Mouse (Mus musculus) testis, adult 2 months (tissue): ENCODE measurements around the gene Slc2a3. TPM values are rescaled to one million over a fixed set of nuclear protein-coding genes. Genes with fewer than 3 reads are reported as not detected.

Experiments used
- H3K27ac ChIP-seq: fragments of 200-500 bp; 2 replicates; pipeline ENCODE4 v1.5.1; 2012; ENCODE audit warnings: low read depth, low read length; ENCODE audit not compliant: control insufficient read depth, insufficient read depth
- H3K27me3 ChIP-seq: fragments of 200-500 bp; 2 replicates; pipeline ENCODE4 v1.6.1; 2012; ENCODE audit warnings: mild to moderate bottlenecking, low read length, moderate library complexity; ENCODE audit not compliant: control insufficient read depth, insufficient read depth
- H3K36me3 ChIP-seq: fragments of 200-500 bp; 2 replicates; pipeline ENCODE4 v1.6.1; 2012; ENCODE audit warnings: mild to moderate bottlenecking, low read length; ENCODE audit not compliant: control insufficient read depth, insufficient read depth
- H3K4me1 ChIP-seq: fragments of 200-500 bp; 2 replicates; pipeline ENCODE4 v1.6.1; 2012; ENCODE audit warnings: low read length; ENCODE audit not compliant: control insufficient read depth, insufficient read depth
- H3K4me3 ChIP-seq: fragments of 200-500 bp; 2 replicates; pipeline ENCODE4 v1.5.1; 2012; ENCODE audit warnings: low read depth, mild to moderate bottlenecking, low read length, moderate library complexity, mixed read lengths; ENCODE audit not compliant: control insufficient read depth
- CTCF ChIP-seq: fragments of 200-500 bp; IDR thresholded peaks from 2 replicates; pipeline ENCODE4 v1.5.1; 2012; ENCODE audit warnings: low read depth, mild to moderate bottlenecking, inconsistent platforms, low read length, moderate library complexity; ENCODE audit not compliant: control insufficient read depth, insufficient read depth, insufficient replicate concordance
- POLR2A ChIP-seq: fragments of 200-500 bp; IDR thresholded peaks from 2 replicates; pipeline ENCODE4 v1.6.1; 2012; ENCODE audit warnings: low read depth, mild to moderate bottlenecking, inconsistent platforms, low read length, moderate library complexity; ENCODE audit not compliant: control insufficient read depth
- polyA plus RNA-seq: library from polyadenylated mRNA; depleted of rRNA; stranded (reverse); fragments of >200 nt; gene quantifications from 2 replicates; pipeline ENCODE4 v1.2.3, GENCODE M21; 2012

Gene Slc2a3
- polyA plus RNA-seq, 1 experiment = 947 TPM

DNA sequence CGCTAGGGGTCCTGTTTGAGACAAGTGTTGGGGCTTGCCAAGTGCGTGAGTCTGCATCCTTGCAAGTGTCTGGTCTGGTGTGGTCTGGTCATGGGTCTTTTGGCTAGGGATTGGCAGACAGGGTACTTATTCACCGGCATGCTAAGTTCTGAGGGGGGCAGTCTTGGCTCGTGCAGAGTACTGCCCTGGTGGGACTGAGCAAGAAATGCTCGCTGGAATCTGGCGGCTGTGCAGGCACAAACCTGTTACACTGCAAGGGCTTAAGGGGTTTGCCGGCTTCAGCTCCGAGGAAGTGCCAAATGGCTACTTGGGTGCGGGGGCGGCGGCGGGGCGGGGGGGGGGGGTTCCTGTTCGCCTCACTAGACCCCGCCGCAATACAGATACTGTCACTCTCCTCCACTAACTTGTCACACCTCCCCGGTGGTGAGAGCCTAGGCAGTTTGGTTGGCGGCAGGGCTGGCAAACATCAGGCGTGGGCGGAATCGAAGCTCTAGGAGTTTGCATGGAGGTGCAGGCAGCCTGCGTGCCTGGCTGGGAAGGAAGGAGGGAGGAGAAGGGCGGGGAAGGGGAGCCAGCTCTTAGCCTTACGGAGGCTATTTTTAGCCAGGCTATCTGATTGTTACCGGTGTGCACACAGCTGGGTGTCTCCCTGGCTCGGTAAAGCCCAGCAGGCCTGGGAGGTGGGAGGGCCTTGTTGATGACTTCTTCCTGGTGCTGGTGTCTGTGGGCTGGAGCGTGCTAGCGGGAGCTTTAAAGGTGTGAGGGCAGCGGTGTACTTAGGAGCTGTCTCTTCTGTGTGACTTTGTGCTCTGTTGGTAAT is 24.7 kb upstream of the Slc2a3 start:
- H3K36me3 ChIP-seq = no peaks in the 10 kb centered on the region
- H3K4me1 ChIP-seq = peaks cover 6% of the 10 kb centered on the region
- H3K4me3 ChIP-seq = peak overlapping the region; percentile 59
- TF ChIP-seq POLR2A = no peak
- TF ChIP-seq CTCF = no peak
- no peaks in the 10 kb centered on the region for H3K27me3 ChIP-seq
- peak overlapping the region; percentile 27 for H3K27ac ChIP-seq

DNA sequence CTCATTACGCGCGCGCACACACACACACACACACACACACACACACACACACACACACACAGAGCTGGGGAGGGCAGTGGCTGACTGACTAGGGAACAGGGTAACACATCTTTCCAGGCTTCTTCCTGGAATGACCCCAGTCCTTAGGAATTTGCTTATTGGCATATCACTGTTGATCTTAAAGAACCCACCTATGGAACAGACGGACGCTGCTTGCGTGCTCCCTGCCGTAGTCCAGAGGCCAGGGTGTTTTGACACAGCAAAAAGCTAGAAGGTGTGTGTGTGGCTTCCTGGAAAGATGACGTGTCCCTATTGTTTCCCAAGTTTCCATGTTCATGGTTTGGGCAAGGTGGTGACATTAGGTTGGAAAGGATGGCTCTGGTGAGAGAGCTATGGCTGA is 23.7 kb upstream of the Slc2a3 start:
- Histone ChIP-seq H3K27ac (no peak overlapping the region), H3K4me1 (peaks cover 12% of the 10 kb centered on the region), H3K36me3 (no peaks in the 10 kb centered on the region), H3K4me3 (no peak overlapping the region), H3K27me3 (no peaks in the 10 kb centered on the region)
- TF ChIP-seq CTCF = no peak
- no peak for TF ChIP-seq POLR2A

DNA sequence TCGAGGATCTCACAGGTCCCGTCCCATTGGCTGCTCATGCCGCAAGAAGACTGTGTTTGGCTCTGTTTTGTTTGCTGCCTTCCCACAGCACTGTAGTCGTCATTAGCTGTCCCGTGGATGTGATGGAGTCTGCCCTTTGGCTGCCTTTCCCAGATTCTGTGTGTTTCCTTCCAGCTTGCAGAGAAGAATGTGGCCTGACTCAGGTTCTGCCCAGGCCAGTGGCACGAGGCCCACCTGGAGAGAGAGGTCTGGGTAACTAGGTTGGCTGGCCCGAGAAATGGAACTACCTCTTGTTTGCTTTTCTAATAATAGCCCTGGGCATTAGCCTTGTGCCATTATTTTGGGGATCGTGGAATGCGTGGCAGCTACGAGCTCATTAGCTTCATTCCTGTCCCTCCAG is 22.6 kb upstream of the Slc2a3 start:
- no peaks in the 10 kb centered on the region; the same call in 1 of the 2 replicates for H3K27me3 ChIP-seq
- no peak for TF ChIP-seq CTCF
- TF ChIP-seq POLR2A = no peak
- H3K4me1 ChIP-seq = peaks cover 12% of the 10 kb centered on the region
- no peak overlapping the region for H3K4me3 ChIP-seq
- H3K36me3 ChIP-seq = no peaks in the 10 kb centered on the region
- no peak overlapping the region for H3K27ac ChIP-seq

DNA sequence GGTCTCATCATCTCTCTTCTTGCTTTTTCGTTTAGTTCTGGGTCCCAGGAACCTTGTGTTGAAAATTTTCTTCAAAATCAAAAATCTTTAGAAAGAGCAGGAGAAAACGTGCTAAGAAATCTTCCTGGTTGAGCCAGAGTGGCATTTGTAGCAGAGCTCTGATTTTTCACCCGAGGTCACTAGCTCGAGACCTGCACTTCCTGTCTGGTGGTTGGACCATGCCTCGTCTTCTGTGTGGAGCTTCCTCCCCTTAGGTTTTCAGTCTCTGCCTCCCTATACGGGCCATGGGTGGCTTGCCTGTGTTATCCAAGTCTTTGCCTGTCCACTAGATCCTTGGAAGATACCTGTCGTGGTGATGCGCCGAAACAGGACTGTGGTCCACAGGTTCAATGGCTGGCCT is 20.4 kb upstream of the Slc2a3 start:
- Histone ChIP-seq H3K4me3 (no peak overlapping the region), H3K36me3 (no peaks in the 10 kb centered on the region), H3K27me3 (no peaks in the 10 kb centered on the region; the same call in 1 of the 2 replicates), H3K27ac (no peak overlapping the region), H3K4me1 (peaks cover 12% of the 10 kb centered on the region)
- TF ChIP-seq POLR2A = no peak
- TF ChIP-seq CTCF = no peak

DNA sequence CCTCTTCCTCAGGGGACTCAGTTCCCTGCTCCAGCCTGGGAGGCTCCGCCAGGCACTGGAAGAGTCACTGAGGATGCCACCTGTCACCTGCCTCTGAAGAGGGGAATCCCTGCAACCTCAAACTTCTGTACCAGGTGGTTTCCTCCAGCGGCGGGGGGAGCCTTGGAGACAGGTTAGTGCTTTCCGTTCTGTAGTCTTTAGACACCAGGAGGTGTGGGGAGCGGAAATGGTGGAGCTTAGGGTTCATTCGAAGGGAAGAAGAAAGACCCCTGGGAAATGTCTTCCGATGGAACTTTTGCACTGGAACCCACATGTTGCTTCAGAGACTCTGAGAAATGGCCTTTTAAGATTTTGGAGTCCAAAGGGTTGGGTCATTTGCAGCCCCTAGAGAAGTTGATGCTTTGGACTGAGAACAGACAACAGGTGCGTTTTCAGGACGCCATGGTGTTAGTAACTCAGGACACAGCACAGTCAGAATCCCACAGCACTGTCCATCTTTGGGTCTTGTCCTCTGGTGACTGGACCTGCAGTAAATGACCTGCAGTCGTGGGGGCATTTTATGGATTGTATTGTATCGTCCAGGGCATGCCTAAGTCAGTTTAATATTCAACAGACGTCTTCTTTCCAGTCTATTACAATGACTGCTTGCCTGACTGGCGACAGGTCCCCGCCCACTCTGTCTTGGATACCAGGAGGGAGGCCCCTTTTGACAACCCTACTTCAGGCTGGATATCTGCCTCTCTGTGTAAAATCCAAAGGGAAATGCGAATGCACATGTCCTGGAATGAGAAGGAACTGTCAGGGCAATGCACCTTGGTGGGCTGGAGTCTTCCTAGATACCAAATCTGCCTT is 19.6 kb upstream of the Slc2a3 start:
- no peak overlapping the region for H3K27ac ChIP-seq
- TF ChIP-seq CTCF = no peak
- peaks cover 8% of the 10 kb centered on the region for H3K4me1 ChIP-seq
- no peaks in the 10 kb centered on the region for H3K36me3 ChIP-seq
- no peaks in the 10 kb centered on the region; the same call in 1 of the 2 replicates for H3K27me3 ChIP-seq
- H3K4me3 ChIP-seq = peak overlapping the region; percentile 80

DNA sequence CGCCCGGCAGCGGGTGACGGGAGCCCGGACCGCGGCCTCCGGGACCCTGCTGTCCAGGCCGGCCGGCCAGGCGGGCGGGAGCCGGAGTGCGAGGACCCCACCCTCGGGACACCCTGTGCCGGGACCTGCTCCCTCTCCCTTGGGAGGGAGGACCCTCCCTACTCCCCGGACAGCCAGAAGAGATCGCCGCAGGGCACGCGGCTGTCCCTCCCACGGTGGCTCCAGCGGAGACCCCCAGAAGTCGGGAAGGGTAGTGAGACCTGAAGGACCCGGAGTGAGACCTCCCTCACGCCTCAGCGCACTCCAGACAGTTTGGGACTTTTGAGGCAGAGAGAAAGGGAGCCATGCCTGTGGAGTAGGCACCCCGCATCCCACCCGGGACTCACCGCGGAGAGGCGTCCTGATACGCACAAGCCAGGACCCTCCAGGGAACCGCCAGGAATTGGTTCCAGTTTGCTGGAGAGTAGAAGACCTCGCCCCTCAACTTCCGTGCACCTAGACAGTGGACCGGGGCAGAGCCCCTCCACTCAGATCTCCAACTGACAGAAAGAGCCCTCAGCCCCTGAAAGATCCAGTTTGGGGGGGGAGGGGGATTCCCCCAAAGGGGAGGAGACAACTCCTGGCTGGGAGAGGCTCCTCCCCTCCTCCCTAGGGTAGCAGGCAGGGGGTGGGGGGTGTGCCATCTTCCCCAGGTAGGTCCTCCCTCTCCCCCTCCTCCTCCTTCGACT is 18.8 kb upstream of the Slc2a3 start:
- Histone ChIP-seq H3K27me3 (no peaks in the 10 kb centered on the region; the same call in 1 of the 2 replicates), H3K4me3 (peak overlapping the region; percentile 80), H3K4me1 (peaks cover 6% of the 10 kb centered on the region), H3K27ac (peak overlapping the region; percentile 21; the same call in 1 of the 2 replicates), H3K36me3 (no peaks in the 10 kb centered on the region)
- TF ChIP-seq CTCF (no peak), POLR2A (no peak)
